Mouse (Mus musculus) cerebellum, adult 2 months (tissue): Measurements from ENCODE around the gene Olfr524. TPM values are rescaled to one million over a fixed set of nuclear protein-coding genes. Genes with fewer than 3 reads are reported as not detected.

Source experiments
- DNase-seq, 2 experiments: peaks; one replicate each; pipeline ENCODE4 v3.0.0; 2021
- H3K27ac ChIP-seq: fragments of 200-500 bp; 2 replicates; pipeline ENCODE4 v1.5.1; 2012; ENCODE audit warnings: low read length, control low read depth, inconsistent platforms; ENCODE audit not compliant: insufficient read depth
- H3K27me3 ChIP-seq: fragments of 200-500 bp; 2 replicates; pipeline ENCODE4 v1.6.1; 2012; ENCODE audit warnings: inconsistent platforms, mild to moderate bottlenecking, low read length, moderate library complexity; ENCODE audit not compliant: control insufficient read depth, insufficient read depth
- H3K4me1 ChIP-seq: fragments of 200-500 bp; 2 replicates; pipeline ENCODE4 v1.6.1; 2011; ENCODE audit warnings: low read length; ENCODE audit not compliant: control insufficient read depth, insufficient read depth
- H3K4me3 ChIP-seq: fragments of 200-500 bp; replicated peaks from 2 replicates; pipeline ENCODE3; 2011; ENCODE audit warnings: mild to moderate bottlenecking, low read depth, low read length, control low read depth; ENCODE audit not compliant: insufficient read depth
- CTCF ChIP-seq: fragments of 200-500 bp; IDR thresholded peaks from 2 replicates; pipeline ENCODE4 v1.5.1; 2011; ENCODE audit warnings: low read depth, mild to moderate bottlenecking, control low read depth, low read length, moderate library complexity, borderline replicate concordance; ENCODE audit not compliant: insufficient read depth
- POLR2A ChIP-seq: fragments of 200-500 bp; IDR thresholded peaks from 2 replicates; pipeline ENCODE4 v1.6.1; 2011; ENCODE audit warnings: low read length, control low read depth, borderline replicate concordance; ENCODE audit not compliant: insufficient read depth
- WGBS: fragments of 180-500 bp; shearing (Covaris S2); methylation state at CpG from one replicate; pipeline ENCODE4 v1.1.7; 2018; 5-methylcytosine and 5-hydroxymethylcytosine counted together
- polyA plus RNA-seq: library from polyadenylated mRNA; depleted of rRNA; stranded (reverse); fragments of >200 nt; gene quantifications from 2 replicates; pipeline ENCODE4 v1.2.3, GENCODE M21; 2012

The Olfr524 gene
- polyA plus RNA-seq, 1 experiment, result not detected

DNA sequence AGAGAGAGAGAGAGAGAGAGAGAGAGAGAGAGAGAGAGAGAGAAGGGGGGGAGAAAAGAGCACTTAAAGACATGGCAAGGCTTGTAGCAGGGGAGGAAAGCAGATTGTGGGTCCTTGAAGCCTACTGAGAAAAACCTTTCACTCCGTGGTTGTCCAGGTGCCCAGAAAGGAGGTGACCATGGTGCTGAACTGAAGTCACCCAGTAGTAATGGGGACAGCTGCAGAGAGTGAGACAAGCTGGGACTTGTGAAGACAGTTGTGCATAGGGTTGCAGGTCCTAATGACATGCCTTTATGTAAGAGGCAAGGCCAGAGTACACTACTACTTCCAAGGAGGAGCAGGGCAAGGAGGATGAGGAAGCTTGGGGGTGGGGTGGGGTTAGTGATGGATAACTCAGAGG is 13.5 kb upstream of the Olfr524 start:
- Histone ChIP-seq H3K4me3 (no peak overlapping the region), H3K27ac (no peak overlapping the region), H3K4me1 (no peaks in the 10 kb centered on the region), H3K27me3 (no peaks in the 10 kb centered on the region)
- TF ChIP-seq CTCF (no peak), POLR2A (no peak)
- WGBS, result 23% methylated on average over 1 of the region's 1 CpGs
- no peak for DNase-seq

GRCm38 (mm10) chr7:140217967-140218366 is 12.2 kb upstream of the Olfr524 start, which contains the start of gene Cd163l1:
Gene Cd163l1 (plus strand): TSS chr7:140218267.
- TF ChIP-seq POLR2A (no peak), CTCF (no peak)
- no peak for DNase-seq
- Histone ChIP-seq H3K4me1 (no peaks in the 10 kb centered on the region), H3K4me3 (no peak within 1 kb of the TSS), H3K27me3 (no peaks in the 10 kb centered on the region), H3K27ac (no peak within 1 kb of the TSS)
- 93% methylated on average over 2 of the region's 2 CpGs for WGBS

GRCm38 (mm10) chr7:140213841-140214240 is 8.1 kb upstream of the Olfr524 start:
- Histone ChIP-seq H3K4me1 (no peaks in the 10 kb centered on the region), H3K27me3 (no peaks in the 10 kb centered on the region), H3K27ac (no peak overlapping the region), H3K4me3 (no peak overlapping the region)
- DNase-seq, result no peak
- TF ChIP-seq POLR2A (no peak), CTCF (no peak)
- 83% methylated on average over 5 of the region's 5 CpGs for WGBS

- no peak for DNase-seq
- H3K27ac ChIP-seq, result no peak overlapping the region
- H3K27me3 ChIP-seq, result no peaks in the 10 kb centered on the region
- 79% methylated on average over 3 of the region's 3 CpGs for WGBS
- H3K4me1 ChIP-seq, result no peaks in the 10 kb centered on the region
- TF ChIP-seq CTCF, result no peak
- TF ChIP-seq POLR2A, result no peak
- H3K4me3 ChIP-seq, result no peak overlapping the region
Observed at GRCm38 (mm10) chr7:140208677-140209076, 2.9 kb upstream of the Olfr524 start.

GRCm38 (mm10) chr7:140208153-140208552 is 2.4 kb upstream of the Olfr524 start:
- H3K4me3 ChIP-seq, result no peak overlapping the region
- no peaks in the 10 kb centered on the region for H3K27me3 ChIP-seq
- no peaks in the 10 kb centered on the region for H3K4me1 ChIP-seq
- H3K27ac ChIP-seq, result no peak overlapping the region
- TF ChIP-seq POLR2A (no peak), CTCF (no peak)
- WGBS, result 78% methylated on average over 8 of the region's 8 CpGs
- no peak for DNase-seq

GRCm38 (mm10) chr7:140206904-140207303 is 1.1 kb upstream of the Olfr524 start:
- Histone ChIP-seq H3K4me1 (no peaks in the 10 kb centered on the region), H3K27me3 (no peaks in the 10 kb centered on the region), H3K27ac (no peak overlapping the region), H3K4me3 (no peak overlapping the region)
- no peak for TF ChIP-seq CTCF
- no peak for TF ChIP-seq POLR2A
- no peak for DNase-seq
- 90% methylated on average over 3 of the region's 3 CpGs for WGBS

GRCm38 (mm10) chr7:140201090-140201489 is 4.7 kb downstream of the Olfr524 start:
- H3K4me1 ChIP-seq, result no peaks in the 10 kb centered on the region
- no peak for DNase-seq
- H3K27me3 ChIP-seq, result no peaks in the 10 kb centered on the region
- H3K27ac ChIP-seq, result no peak overlapping the region
- 83% methylated on average over 4 of the region's 4 CpGs for WGBS
- no peak for TF ChIP-seq CTCF
- TF ChIP-seq POLR2A, result no peak
- H3K4me3 ChIP-seq, result no peak overlapping the region

GRCm38 (mm10) chr7:140196002-140196401 is 9.8 kb downstream of the Olfr524 start:
- 80% methylated on average over 8 of the region's 8 CpGs for WGBS
- Histone ChIP-seq H3K4me1 (no peaks in the 10 kb centered on the region), H3K27ac (no peak overlapping the region), H3K4me3 (no peak overlapping the region), H3K27me3 (no peaks in the 10 kb centered on the region)
- no peak for DNase-seq
- no peak for TF ChIP-seq POLR2A
